Mouse (Mus musculus) natural killer cell, adult 2 months (primary cell): ENCODE data around the gene Kcnk16.
A peak's percentile ranks its signal among the peaks of the same experiment; 100 is the strongest.
"Not testable (repeated sequence)": the region's sequence is repeated elsewhere in the genome, so short reads cannot be mapped to it uniquely, and the experiment has no call there.

ENCODE experiments used
- DNase-seq, 2 experiments: peaks; one replicate each; pipeline ENCODE4 v3.0.0; 2022; ENCODE audit warnings: low spot score in 2 of 2

Gene Kcnk16

DNA sequence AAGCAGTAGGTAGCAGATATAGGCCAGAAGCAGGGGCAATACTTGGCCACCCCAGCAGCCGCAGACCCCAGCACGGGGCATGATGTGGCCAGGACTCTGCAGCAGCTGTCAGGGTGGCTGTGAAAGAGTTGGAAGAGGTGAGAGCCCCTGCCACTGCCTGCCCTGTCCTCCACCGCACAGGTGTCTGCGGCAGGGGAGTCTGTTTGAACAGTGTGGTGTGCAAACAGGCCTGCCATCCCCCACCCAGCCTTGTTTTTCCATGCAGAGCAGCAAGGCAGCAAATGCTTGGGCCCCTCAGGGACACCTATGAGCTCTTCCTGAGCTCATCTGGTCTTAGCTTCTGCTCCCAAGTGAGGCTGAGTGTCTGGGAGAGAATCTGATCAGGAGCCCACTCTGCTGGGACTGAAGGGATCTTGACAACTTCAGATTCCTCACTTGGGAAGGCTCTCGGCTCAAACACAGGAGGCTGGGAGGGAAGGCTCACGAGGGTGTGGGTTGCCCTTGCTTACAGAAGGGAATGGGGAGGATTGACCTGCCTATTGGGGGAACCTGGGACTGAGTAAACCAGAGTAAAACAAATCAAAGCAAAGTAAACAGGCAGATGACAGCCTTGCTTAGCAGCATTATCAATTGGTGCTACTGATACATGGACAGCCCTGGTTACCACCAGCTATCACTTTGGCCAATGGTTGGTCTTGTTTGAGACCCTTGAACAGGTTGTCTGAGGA is at the start of gene Kcnk16:
Gene Kcnk16 (minus strand): TSS at position 118 of the 728 bp plus-strand sequence.
- DNase-seq = no peak

GRCm38 (mm10) chr14:20315137-20315536 is 46.1 kb upstream of the Kcnk16 start:
- DNase-seq = no peak

GRCm38 (mm10) chr14:20305085-20305484 is 36.1 kb upstream of the Kcnk16 start:
- DNase-seq = not testable (repeated sequence)

DNA sequence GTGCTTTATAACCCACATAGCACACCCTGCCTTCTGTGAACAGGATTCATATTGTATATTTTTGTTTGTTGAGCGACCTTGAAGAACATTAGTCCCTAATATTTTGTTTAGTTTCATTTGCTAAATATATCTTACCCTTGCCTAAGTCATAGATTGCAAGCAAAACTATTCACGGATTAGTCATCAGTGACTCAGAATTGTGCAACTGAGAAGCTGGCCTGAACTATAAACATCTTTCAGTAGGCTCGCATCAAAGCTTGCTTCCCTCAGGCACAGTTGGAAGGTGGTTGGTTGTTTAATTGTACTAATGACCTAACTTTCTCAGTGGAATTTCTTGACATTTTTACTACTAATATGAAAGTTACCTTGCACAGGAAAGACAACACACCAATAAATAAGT is 29.1 kb upstream of the Kcnk16 start:
- no peak for DNase-seq

- DNase-seq = no peak
Measured at GRCm38 (mm10) chr14:20297616-20298015, 28.6 kb upstream of the Kcnk16 start.

GRCm38 (mm10) chr14:20294947-20295346 is 25.9 kb upstream of the Kcnk16 start:
- no peak for DNase-seq

DNA sequence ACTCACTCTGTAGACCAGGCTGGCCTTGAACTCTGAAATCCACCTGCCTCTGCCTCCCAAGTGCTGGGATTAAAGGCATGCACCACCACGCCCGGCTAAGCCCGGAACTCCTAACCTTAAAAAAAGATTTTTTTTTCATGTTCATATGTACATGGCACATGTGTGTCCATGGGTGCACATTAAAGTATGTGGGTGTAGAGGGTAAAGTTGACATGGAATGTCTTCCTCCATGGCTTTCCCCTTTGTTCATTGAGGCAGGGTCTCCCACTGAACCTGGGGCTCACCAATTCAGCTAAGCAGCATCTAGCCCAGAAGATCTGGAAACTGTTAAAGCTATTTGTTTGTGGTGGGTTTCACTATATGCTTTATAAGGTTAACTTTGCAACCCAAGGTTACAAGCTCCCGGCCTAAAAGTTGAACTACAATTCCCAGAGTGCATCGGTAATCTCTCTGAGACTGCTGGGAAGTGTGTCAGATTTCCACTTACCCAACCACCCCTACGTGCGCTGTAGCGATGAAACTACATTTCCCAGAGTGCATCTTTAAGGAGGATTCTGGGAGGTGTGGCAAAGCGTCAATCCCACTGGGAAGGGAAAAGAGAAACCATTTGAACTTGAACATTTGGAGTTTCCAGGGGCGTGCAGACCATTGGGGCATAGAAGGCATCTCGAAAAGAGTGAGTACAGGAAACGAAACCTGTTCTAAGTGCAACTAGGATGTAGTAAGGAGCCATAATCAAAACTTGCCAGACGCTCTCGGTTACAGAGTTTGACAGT is 25.3 kb upstream of the Kcnk16 start, which contains the start of gene Nudt13:
Gene Nudt13 (plus strand): TSS at position 581 of the 776 bp plus-strand sequence.
- DNase-seq = peak; percentile 65 to 71

DNA sequence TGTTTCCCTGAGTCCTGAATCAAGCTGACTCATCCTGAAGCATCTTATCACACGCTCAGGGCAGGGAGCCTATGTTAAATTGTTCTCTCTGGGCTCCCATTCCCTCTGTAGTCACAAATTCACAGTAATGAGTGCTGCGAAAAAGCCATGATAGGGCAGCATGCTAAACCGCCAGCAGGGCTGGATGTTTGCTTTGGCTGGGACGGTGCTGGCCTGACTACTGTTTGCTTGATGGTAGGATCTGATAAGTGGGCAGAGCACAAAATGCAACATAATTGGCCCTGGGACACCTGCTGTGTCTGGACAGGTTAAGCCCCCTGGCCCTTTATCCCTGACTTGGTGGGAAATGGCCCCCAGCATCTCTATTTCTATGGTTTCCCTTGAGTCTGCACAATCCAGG is 22.4 kb upstream of the Kcnk16 start:
- DNase-seq = no peak

GRCm38 (mm10) chr14:20268421-20268820 is 578 bp downstream of the Kcnk16 start:
- DNase-seq = no peak

DNA sequence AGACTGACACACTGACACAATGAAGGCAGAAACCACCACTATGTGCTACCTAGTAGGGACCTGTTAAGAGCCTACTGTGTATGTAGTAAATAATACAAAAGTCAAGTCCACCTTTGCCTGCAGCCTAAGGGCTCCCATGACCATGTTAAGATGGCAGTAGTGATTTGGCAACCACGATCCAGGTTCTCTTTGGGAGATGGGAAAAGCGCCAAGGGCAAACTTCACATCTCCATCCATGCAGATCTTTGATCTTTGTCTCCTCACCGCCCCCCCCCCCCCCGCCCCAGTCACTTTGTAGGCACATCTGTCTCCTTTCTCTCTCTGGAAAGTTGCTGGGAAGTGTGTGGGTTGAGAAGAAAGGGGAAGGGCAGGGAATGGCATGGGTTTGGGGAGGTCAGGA is 6.7 kb downstream of the Kcnk16 start:
- no peak for DNase-seq

GRCm38 (mm10) chr14:20258185-20259113 is 10.6 kb downstream of the Kcnk16 start:
- peak; percentile 67 to 81 for DNase-seq

- DNase-seq = no peak
Measured at GRCm38 (mm10) chr14:20250237-20251171, 18.5 kb downstream of the Kcnk16 start.

- no peak for DNase-seq
Measured at GRCm38 (mm10) chr14:20248001-20248400, 21.0 kb downstream of the Kcnk16 start.

GRCm38 (mm10) chr14:20246811-20247266 is 22.2 kb downstream of the Kcnk16 start:
- no peak for DNase-seq

DNA sequence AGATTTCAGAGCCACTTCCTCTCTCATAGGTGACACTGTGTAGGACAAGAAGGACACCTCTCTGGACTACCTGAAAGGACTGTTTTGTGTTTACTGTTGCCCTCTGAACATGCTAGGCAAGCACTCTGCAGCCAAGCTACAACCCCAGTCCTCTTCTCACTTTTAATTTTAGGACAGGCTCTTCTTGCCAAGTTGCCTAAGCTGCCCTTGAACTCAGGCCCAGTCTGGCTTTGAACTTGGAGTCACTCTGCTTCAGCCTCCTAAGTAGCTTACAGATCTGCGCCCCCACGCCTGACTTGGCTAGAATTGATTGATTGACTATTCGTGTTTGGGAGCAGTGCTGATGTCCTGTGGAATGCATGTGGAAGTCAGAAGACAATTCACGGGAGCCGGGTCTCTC is 23.1 kb downstream of the Kcnk16 start:
- no peak for DNase-seq

GRCm38 (mm10) chr14:20245318-20245717 is 23.7 kb downstream of the Kcnk16 start:
- no peak for DNase-seq

DNA sequence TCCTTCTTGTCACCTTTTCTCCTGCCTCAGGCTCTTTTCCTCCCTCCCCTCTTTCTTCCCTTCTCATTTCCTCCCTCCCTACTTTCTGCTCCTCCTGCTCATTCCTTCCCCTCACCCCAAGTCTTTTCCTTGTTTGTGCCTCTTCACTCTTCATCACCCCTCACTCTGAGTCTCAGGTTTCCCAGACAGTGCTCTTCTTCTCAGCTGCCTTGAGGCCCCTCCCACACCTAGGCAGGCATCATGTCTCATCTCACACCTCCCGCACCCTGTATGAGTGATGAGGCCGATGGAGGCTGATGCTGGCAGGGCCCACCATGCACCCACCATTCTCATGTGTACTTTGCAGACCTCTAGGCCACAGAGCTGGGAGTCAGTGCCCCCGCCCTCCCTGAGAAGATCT is 25.8 kb downstream of the Kcnk16 start:
- DNase-seq = no peak

GRCm38 (mm10) chr14:20242454-20242853 is 26.5 kb downstream of the Kcnk16 start:
- DNase-seq = no peak

GRCm38 (mm10) chr14:20234403-20234802 is 34.6 kb downstream of the Kcnk16 start:
- no peak for DNase-seq
